Mouse (Mus musculus) Patski (cell line): ENCODE data around the gene Nfkbid. TPM values are rescaled to one million over a fixed set of nuclear protein-coding genes. Genes with fewer than 3 reads are reported as not detected.

Source experiments
- ATAC-seq: fragments of 100-300 bp; one replicate; pipeline ENCODE4 v1.8.0; 2021
- CTCF ChIA-PET: fragments of 350-600 bp; sonication (Branson Sonifier 250); formaldehyde crosslinking; loops from one replicate; lab custom pipeline; 2022; ENCODE audit warnings: inconsistent platforms; lab: Charles Lee
- POLR2A ChIA-PET: fragments of 350-600 bp; sonication (Branson Sonifier 250); formaldehyde crosslinking; loops from one replicate; lab custom pipeline; 2022; ENCODE audit warnings: antibody characterized with exemption, inconsistent platforms; lab: Charles Lee
- DNase-seq: peaks from one replicate; pipeline ENCODE4 v3.0.0-alpha.2; 2011; ENCODE audit warnings: low read depth, low spot score
- H3K27me3 ChIP-seq: fragments of 371-371 bp; one replicate; pipeline ENCODE4 v1.5.1; 2021
- CTCF ChIP-seq: fragments of 100-300 bp; IDR thresholded peaks from one replicate; pipeline ENCODE4 v1.5.1; 2021
- in situ Hi-C: fragments of 300-500 bp; cut with MboI; formaldehyde crosslinking; loops from 3 replicates; pipeline ENCODE4 v1.11.1; 2018; ENCODE audit warnings: low pct_unique_long_range_greater_than_20kb, mixed read lengths
- polyA plus RNA-seq: library from polyadenylated mRNA; unstranded; gene quantifications from one replicate; pipeline ENCODE4 v1.2.3, GENCODE M21; 2021

The Nfkbid gene
- polyA plus RNA-seq, 1 experiment from 2014 or later: 0.86 TPM

- ATAC-seq (no peak), DNase-seq (no peak)
- TF ChIP-seq CTCF: no peak
- in situ Hi-C loops: no loop called here
- H3K27me3 ChIP-seq: peaks cover 36% of the 10 kb centered on the region
- ChIA-PET POLR2A (no interaction called here), CTCF (interaction anchor here (0.9 kb wide), 1 partner anchor 41 kb away, joined by 3 read pairs; no protein-coding TSS in a partner anchor)
Observed at GRCm38 (mm10) chr7:30408639-30409038, 12.9 kb upstream of the Nfkbid start.

- POLR2A ChIA-PET: interaction anchor here (1.4 kb wide), 1 partner anchor 38 kb away, joined by 6 read pairs; no protein-coding TSS in a partner anchor
- DNase-seq (no peak), ATAC-seq (no peak)
- peaks cover 34% of the 10 kb centered on the region for H3K27me3 ChIP-seq
- no peak for TF ChIP-seq CTCF
- CTCF ChIA-PET: no interaction called here
- in situ Hi-C loops: no loop called here
Observed at GRCm38 (mm10) chr7:30409789-30410188, 11.7 kb upstream of the Nfkbid start.

- CTCF ChIA-PET: no interaction called here
Observed at GRCm38 (mm10) chr7:30411023-30411422, 10.5 kb upstream of the Nfkbid start.

GRCm38 (mm10) chr7:30412735-30413147 lies 8.8 kb upstream of the Nfkbid start:
- peaks cover 32% of the 10 kb centered on the region for H3K27me3 ChIP-seq
- ATAC-seq (no peak), DNase-seq (no peak)
- TF ChIP-seq CTCF: no peak
- in situ Hi-C loops: no loop called here
- CTCF ChIA-PET: interaction anchor here (1.2 kb wide), 1 partner anchor 32 kb away, joined by 3 read pairs; no protein-coding TSS in a partner anchor
- POLR2A ChIA-PET: no interaction called here

More at GRCm38 (mm10) chr7:30411023-30411422, 10.5 kb upstream of the Nfkbid start:
- H3K27me3 ChIP-seq: peaks cover 35% of the 10 kb centered on the region
- DNase-seq (no peak), ATAC-seq (no peak)
- in situ Hi-C loops: no loop called here
- POLR2A ChIA-PET: interaction anchor here (1.4 kb wide), 1 partner anchor 39 kb away, joined by 6 read pairs; no protein-coding TSS in a partner anchor
- no peak for TF ChIP-seq CTCF

GRCm38 (mm10) chr7:30413596-30413995 lies 7.9 kb upstream of the Nfkbid start, which contains the start of gene Tyrobp:
Gene Tyrobp, plus strand, starts transcription at chr7:30413760.
- ATAC-seq (no peak), DNase-seq (no peak)
- peaks cover 30% of the 10 kb centered on the region for H3K27me3 ChIP-seq
- no peak for TF ChIP-seq CTCF
- in situ Hi-C loops: no loop called here
- CTCF ChIA-PET: no interaction called here
- POLR2A ChIA-PET: no interaction called here

- ChIA-PET POLR2A (no interaction called here), CTCF (no interaction called here)
- TF ChIP-seq CTCF: no peak
- in situ Hi-C loops: no loop called here
- no peak for ATAC-seq
- no peak for DNase-seq
- H3K27me3 ChIP-seq: peaks cover 11% of the 10 kb centered on the region
Observed at GRCm38 (mm10) chr7:30417856-30418255, 3.7 kb upstream of the Nfkbid start.

GRCm38 (mm10) chr7:30419561-30420499 lies 1.7 kb upstream of the Nfkbid start, which contains the start of gene Hcst:
Gene Hcst, minus strand, starts transcription at chr7:30419854.
- ChIA-PET POLR2A (no interaction called here), CTCF (no interaction called here)
- in situ Hi-C loops: no loop called here
- H3K27me3 ChIP-seq: peaks cover 2% of the 10 kb centered on the region
- ATAC-seq (no peak), DNase-seq (no peak)
- no peak for TF ChIP-seq CTCF

- DNase-seq: no peak
- POLR2A ChIA-PET: no interaction called here
- in situ Hi-C loops: no loop called here
- CTCF ChIA-PET: no interaction called here
- no peak for ATAC-seq
- H3K27me3 ChIP-seq: no peaks in the 10 kb centered on the region
- TF ChIP-seq CTCF: no peak
Observed at GRCm38 (mm10) chr7:30420673-30421072, 859 bp upstream of the Nfkbid start.

GRCm38 (mm10) chr7:30421890-30422435 lies 431 bp downstream of the Nfkbid start:
- ChIA-PET POLR2A (interaction anchor here (0.6 kb wide), 1 partner anchor 9 kb away, joined by 6 read pairs; no protein-coding TSS in a partner anchor), CTCF (interaction anchor here (0.6 kb wide), 1 partner anchor 85 kb away, joined by 3 read pairs; no protein-coding TSS in a partner anchor)
- in situ Hi-C loops: no loop called here
- TF ChIP-seq CTCF: no peak
- H3K27me3 ChIP-seq: no peaks in the 10 kb centered on the region
- ATAC-seq: peak; percentile 55
- peak; percentile 25 for DNase-seq

- no peaks in the 10 kb centered on the region for H3K27me3 ChIP-seq
- DNase-seq (no peak), ATAC-seq (peak; percentile 28)
- POLR2A ChIA-PET: interaction anchor here (0.6 kb wide), 1 partner anchor 8 kb away, joined by 6 read pairs; no protein-coding TSS in a partner anchor
- in situ Hi-C loops: no loop called here
- TF ChIP-seq CTCF: no peak
- CTCF ChIA-PET: no interaction called here
Observed at GRCm38 (mm10) chr7:30422560-30422959, 1.0 kb downstream of the Nfkbid start.
